Mouse (Mus musculus) embryonic facial prominence, embryonic 11.5 days (tissue): ENCODE data around the gene Fam173b. TPM values are rescaled to one million over a fixed set of nuclear protein-coding genes. Genes with fewer than 3 reads are reported as not detected.

ENCODE experiments used
- ATAC-seq: fragments of 200-750 bp; cut with Nextera tagmentation; replicated peaks from 2 replicates; pipeline ENCODE4 v1.8.0; 2017; ENCODE audit warnings: low read depth; ENCODE audit not compliant: insufficient number of reproducible peaks, low FRiP score, low TSS enrichment
- DNase-seq: peaks from one replicate; pipeline ENCODE4 v3.0.0-alpha.2; 2015; ENCODE audit warnings: low spot score
- H3K27ac ChIP-seq: fragments of 300-500 bp; sonication (generic); replicated peaks from 2 replicates; pipeline ENCODE4 v1.5.1; 2014; ENCODE audit warnings: mild to moderate bottlenecking, low read depth, low read length, control low read depth
- H3K27me3 ChIP-seq: fragments of 300-500 bp; sonication (generic); 2 replicates; pipeline ENCODE4 v1.6.1; 2014; ENCODE audit warnings: mild to moderate bottlenecking, low read length, moderate library complexity, mixed read lengths; ENCODE audit not compliant: control insufficient read depth, insufficient read depth
- H3K36me3 ChIP-seq: fragments of 300-500 bp; sonication (generic); replicated peaks from 2 replicates; pipeline ENCODE4 v1.6.1; 2014; ENCODE audit warnings: low read depth, mild to moderate bottlenecking, low read length, moderate library complexity, mixed read lengths; ENCODE audit not compliant: control insufficient read depth, insufficient read depth
- H3K4me1 ChIP-seq: fragments of 300-500 bp; sonication (generic); 2 replicates; pipeline ENCODE4 v1.6.1; 2014; ENCODE audit warnings: low read length, mixed read lengths; ENCODE audit not compliant: control insufficient read depth, insufficient read depth
- H3K4me2 ChIP-seq: fragments of 300-500 bp; sonication (generic); 2 replicates; pipeline ENCODE4 v1.6.1; 2014; ENCODE audit warnings: low read depth, mild to moderate bottlenecking, control low read depth, low read length, moderate library complexity
- H3K4me3 ChIP-seq: fragments of 300-500 bp; sonication (generic); 2 replicates; pipeline ENCODE4 v1.5.1; 2014; ENCODE audit warnings: low read depth, low read length, control low read depth
- H3K9ac ChIP-seq: fragments of 300-500 bp; sonication (generic); replicated peaks from 2 replicates; pipeline ENCODE4 v1.6.1; 2014; ENCODE audit warnings: mild to moderate bottlenecking, control low read depth, low read length
- H3K9me3 ChIP-seq: fragments of 300-500 bp; sonication (generic); replicated peaks from 2 replicates; pipeline ENCODE4 v1.6.1; 2016; ENCODE audit warnings: mild to moderate bottlenecking, low read length, inconsistent platforms, mixed read lengths; ENCODE audit not compliant: control insufficient read depth
- WGBS: fragments of 180-500 bp; shearing (Covaris S2); extraction: QIAGEN DNeasy Blood & Tissue Kit; methylation state at CpG from one replicate; pipeline ENCODE4 v1.1.7; 2014; 5-methylcytosine and 5-hydroxymethylcytosine counted together
- polyA plus RNA-seq: library from polyadenylated mRNA; unstranded; fragments of >200 nt; fragmentation: Nextera tagmentation; extraction: Ambion mirVana; gene quantifications from 2 replicates; pipeline ENCODE4 v1.2.1, GENCODE M21; 2014

The Fam173b gene
- polyA plus RNA-seq, 1 experiment from 2014 or later, result 14.6 TPM

DNA sequence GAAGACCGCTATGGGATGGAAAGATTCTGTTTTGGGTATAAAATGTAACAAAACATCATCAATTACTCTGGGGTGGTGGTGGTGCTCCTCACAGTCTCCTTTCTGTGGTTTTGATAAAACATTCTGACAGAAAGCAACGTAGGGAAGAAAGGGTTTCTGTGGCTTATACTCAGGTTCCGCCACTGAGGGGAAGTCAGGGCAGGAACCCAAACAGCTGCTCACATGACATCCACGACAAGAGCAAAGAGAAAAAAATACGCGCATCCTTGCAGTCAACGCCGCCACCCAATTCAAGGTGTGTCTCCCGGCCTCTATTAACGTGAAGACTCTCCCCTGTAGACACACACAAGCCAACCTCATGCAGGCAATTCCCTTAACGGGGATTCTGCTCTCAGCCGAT lies 48.0 kb downstream of the Fam173b start:
- Histone ChIP-seq H3K27me3 (no peaks in the 10 kb centered on the region), H3K4me3 (no peak overlapping the region), H3K4me2 (no peak overlapping the region), H3K9me3 (no peaks in the 10 kb centered on the region), H3K27ac (no peak overlapping the region), H3K36me3 (no peaks in the 10 kb centered on the region), H3K4me1 (no peaks in the 10 kb centered on the region), H3K9ac (no peak overlapping the region)
- DNase-seq, result no peak
- ATAC-seq, result no peak
- 92% methylated on average over 12 of the region's 12 CpGs for WGBS

DNA sequence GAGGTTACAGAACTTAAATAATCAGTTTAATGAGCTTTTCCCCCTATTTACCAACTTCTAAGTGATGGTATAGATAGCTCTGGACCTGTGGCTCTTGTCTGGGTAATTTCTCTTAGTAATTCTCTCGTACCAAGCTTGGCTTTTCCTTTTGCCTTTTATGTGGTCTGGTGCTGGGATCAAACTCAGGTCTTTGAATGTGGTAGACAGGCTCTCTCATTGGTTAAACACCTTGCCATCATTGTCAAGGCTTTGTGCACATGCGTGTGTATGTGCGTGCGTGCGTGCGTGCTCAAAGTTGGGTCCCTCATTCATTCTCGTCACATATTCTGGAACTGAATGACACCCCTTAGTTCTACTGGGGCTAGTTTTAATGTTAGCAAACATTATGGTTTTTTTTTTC lies 49.2 kb downstream of the Fam173b start:
- WGBS, result 94% methylated on average over 7 of the region's 7 CpGs
- ATAC-seq, result no peak
- Histone ChIP-seq H3K9ac (no peak overlapping the region), H3K27ac (no peak overlapping the region), H3K36me3 (no peaks in the 10 kb centered on the region), H3K4me1 (no peaks in the 10 kb centered on the region), H3K4me3 (no peak overlapping the region), H3K4me2 (no peak overlapping the region), H3K27me3 (no peaks in the 10 kb centered on the region), H3K9me3 (no peaks in the 10 kb centered on the region)
- no peak for DNase-seq

DNA sequence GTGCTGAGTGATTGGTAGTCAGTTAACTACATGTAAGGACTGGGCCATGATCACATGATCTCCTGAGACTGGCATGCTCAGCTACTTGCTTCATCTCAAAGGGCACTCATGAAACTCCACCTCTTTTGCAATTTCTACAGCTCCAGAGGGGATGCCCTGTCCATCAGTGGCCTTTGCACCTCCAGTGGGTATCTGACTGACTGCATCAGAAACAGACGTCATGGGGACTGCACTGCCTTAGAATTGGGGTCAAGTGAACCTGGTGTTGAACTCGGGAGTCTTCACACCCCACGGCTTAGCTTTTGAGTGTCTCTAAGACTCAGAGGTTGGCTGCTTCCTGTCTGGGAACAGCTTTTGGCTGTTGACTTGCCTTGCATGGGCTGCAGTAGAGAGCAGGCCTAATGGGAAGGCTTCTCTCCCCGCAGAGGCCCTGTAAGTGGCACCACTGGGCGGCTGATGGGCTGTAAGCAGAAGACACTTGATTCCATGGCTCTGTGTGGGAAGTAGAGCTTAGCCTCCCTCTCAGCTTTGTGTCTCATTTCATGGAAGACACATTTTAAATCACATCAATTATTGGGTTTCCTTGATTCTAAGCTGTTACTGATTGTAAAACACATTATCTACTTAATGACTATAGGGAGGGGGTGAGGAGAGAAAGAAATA lies 58.6 kb downstream of the Fam173b start:
- no peak for ATAC-seq
- Histone ChIP-seq H3K27me3 (no peaks in the 10 kb centered on the region), H3K4me2 (no peak overlapping the region), H3K4me3 (no peak overlapping the region), H3K36me3 (no peaks in the 10 kb centered on the region), H3K4me1 (no peaks in the 10 kb centered on the region), H3K27ac (no peak overlapping the region), H3K9me3 (no peaks in the 10 kb centered on the region), H3K9ac (no peak overlapping the region)
- no peak for DNase-seq
- 82% methylated on average over 5 of the region's 5 CpGs for WGBS

DNA sequence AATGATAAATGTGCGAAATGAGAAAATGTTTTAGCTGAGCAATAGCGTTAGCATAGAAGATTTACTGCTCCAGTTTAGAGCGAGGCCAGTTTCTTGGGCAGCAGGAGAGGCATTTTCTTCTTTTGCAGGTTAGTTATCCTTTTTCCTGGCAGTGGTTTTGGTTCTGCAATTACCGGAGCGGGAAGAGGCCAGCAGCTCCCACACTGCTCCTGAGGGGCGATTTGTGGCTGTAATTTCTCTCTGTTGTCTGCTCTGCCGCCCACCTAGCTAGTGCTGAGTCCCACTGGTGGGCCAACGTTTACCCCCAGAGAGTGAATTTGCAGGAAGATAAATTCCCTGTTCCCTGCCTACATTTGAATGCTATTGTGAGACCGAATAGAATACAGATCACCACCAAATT lies 59.2 kb downstream of the Fam173b start:
- Histone ChIP-seq H3K4me2 (no peak overlapping the region), H3K4me3 (no peak overlapping the region), H3K9ac (no peak overlapping the region), H3K27me3 (no peaks in the 10 kb centered on the region), H3K9me3 (no peaks in the 10 kb centered on the region), H3K27ac (no peak overlapping the region), H3K4me1 (no peaks in the 10 kb centered on the region), H3K36me3 (no peaks in the 10 kb centered on the region)
- WGBS, result 83% methylated on average over 9 of the region's 9 CpGs
- no peak for ATAC-seq
- no peak for DNase-seq

DNA sequence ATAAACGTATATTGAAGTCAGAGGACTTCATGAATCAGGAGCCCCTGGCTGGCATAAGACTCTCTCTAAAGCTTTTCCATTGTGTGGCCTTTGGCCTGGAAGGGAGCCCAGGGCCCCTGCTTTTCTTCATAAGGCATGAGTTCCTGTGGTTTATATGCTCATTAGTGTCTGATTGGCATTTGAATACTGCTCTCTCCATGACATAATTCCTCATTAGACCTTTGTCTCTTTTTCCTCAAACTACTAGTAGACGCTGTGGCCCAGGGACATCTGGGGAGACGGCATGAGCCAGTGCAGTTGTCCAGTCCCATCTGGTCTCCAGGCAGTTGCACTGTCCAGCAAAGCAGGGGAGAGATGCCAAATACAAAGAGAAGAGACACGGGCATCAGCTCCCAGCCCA lies 60.1 kb downstream of the Fam173b start:
- DNase-seq (no peak), ATAC-seq (no peak)
- H3K9ac ChIP-seq, result no peak overlapping the region
- no peaks in the 10 kb centered on the region for H3K4me1 ChIP-seq
- no peaks in the 10 kb centered on the region for H3K27me3 ChIP-seq
- H3K4me3 ChIP-seq, result no peak overlapping the region
- no peaks in the 10 kb centered on the region for H3K36me3 ChIP-seq
- no peaks in the 10 kb centered on the region for H3K9me3 ChIP-seq
- no peak overlapping the region for H3K4me2 ChIP-seq
- H3K27ac ChIP-seq, result no peak overlapping the region
- 78% methylated on average over 4 of the region's 4 CpGs for WGBS

DNA sequence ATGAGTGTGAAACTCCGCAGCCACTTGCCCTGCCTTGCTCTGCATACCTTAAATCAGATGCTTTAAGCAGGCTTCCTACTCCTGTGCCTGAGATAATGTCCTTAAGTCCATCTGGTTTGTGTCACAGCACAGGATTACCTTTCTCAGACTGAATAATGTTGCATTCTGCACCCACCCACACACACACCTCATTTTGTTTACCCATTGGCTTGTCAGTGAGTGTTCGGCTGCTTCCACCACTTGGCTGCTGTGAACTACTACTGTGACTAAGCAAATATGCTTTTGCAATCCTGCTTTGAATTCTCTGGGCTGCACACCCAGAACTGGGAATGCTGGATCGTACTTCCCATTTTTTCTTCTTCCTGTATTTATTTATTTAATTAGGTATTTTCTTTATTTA lies 61.4 kb downstream of the Fam173b start:
- Histone ChIP-seq H3K4me3 (no peak overlapping the region), H3K9me3 (no peaks in the 10 kb centered on the region), H3K27ac (no peak overlapping the region), H3K27me3 (no peaks in the 10 kb centered on the region), H3K4me1 (no peaks in the 10 kb centered on the region), H3K4me2 (no peak overlapping the region), H3K9ac (no peak overlapping the region), H3K36me3 (no peaks in the 10 kb centered on the region)
- no peak for DNase-seq
- WGBS, result 86% methylated on average over 3 of the region's 3 CpGs
- no peak for ATAC-seq

Other genes with a start within 250 kb of the Fam173b start
- gene Ankrd33b, start 234.1 kb upstream of the Fam173b start, polyA plus RNA-seq, result 0.13 and 0.38 TPM in 2 replicates
- gene Ropn1l, start 148.1 kb upstream of the Fam173b start, polyA plus RNA-seq, result 2.7 and 3.2 TPM in 2 replicates
- gene March6, start 70.8 kb upstream of the Fam173b start, polyA plus RNA-seq, result 40.6 and 41.9 TPM in 2 replicates
- 1.2 and 1.4 TPM in 2 replicates for gene Cmbl, start 36.5 kb upstream of the Fam173b start, polyA plus RNA-seq
- 820 and 828 TPM in 2 replicates for gene Cct5, start within 50 bp of the Fam173b start, polyA plus RNA-seq